In the genomic region with DNA sequence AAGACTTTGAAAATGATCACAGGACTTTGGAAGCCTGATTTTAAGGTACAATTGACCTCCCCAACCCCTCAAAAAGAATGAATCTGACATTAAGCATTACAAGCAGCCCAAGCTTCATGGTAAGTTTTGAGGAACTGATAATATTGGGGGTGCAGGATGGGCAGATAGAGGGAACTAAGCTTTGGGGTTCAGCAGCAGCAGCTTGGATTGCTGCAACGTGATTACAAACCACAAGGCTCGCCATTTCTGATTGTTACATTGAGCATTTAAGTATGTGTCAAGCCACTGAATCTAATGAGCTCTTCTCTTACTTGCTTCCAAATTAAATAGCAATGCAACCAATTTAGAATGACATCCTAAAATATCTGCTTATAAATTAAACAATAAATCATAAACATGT, we compare ENCODE assay signal across 17 mouse cellular contexts.
"Had no signal": no experiment of that assay in that cellular context is flagged by ENCODE, and none has a peak within 500 bp of the region (broad histone marks: within the 10 kb centered on the region; RNA-seq: fewer than 3 reads in every experiment).

No protein-coding gene starts in this region.

- DNase-seq: lung, adult 18-20 months; lung, embryonic 14.5 days; lung, postnatal 10 days; lung, postnatal 4 days; right cerebral cortex, adult 18-20 months; right cerebral cortex, postnatal 25 days; right cerebral cortex, postnatal 4 days; spleen, adult 18-20 months; thymus, adult 18-20 months; thymus, postnatal 14 days; thymus, postnatal 36 days had no signal

- H3K4me2 ChIP-seq: lung, embryonic 14.5 days; midbrain, embryonic 13.5 days; neural tube, embryonic 13.5 days; neural tube, embryonic 15.5 days had no signal

- H3K9me3 ChIP-seq: midbrain, embryonic 10.5 days; midbrain, embryonic 13.5 days; neural tube, embryonic 13.5 days; neural tube, embryonic 15.5 days had no signal

- H3K9ac ChIP-seq: liver, embryonic 14.5 days; lung, embryonic 14.5 days; midbrain, embryonic 13.5 days; neural tube, embryonic 13.5 days; neural tube, embryonic 15.5 days had no signal

- H3K4me1 ChIP-seq: midbrain, embryonic 10.5 days; neural tube, embryonic 15.5 days had no signal

- H3K27me3 ChIP-seq: midbrain, embryonic 13.5 days; neural tube, embryonic 13.5 days; neural tube, embryonic 15.5 days had no signal

- H3K27ac ChIP-seq: liver, embryonic 14.5 days; midbrain, embryonic 10.5 days; midbrain, embryonic 13.5 days; neural tube, embryonic 13.5 days; neural tube, embryonic 15.5 days had no signal

- H3K4me3 ChIP-seq: midbrain, embryonic 10.5 days; midbrain, embryonic 13.5 days; myocyte; neural tube, embryonic 13.5 days; neural tube, embryonic 15.5 days had no signal

- H3K36me3 ChIP-seq: midbrain, embryonic 10.5 days; midbrain, embryonic 13.5 days; neural tube, embryonic 13.5 days; neural tube, embryonic 15.5 days had no signal
